In genomic region chr11:120598283-120598989, GRCm38 (mm10) we compare ENCODE assay signal across 8 mouse cellular contexts. TPM values are rescaled to one million over a fixed set of nuclear protein-coding genes. Genes with fewer than 3 reads are reported as not detected.
DNase-seq lines count a peak whose midpoint lies in the region; ATAC-seq lines count a peak whose summit lies in the region.

Alyref (minus strand) TSS chr11:120598365.
Anapc11 (plus strand) TSS chr11:120598421.

- peak within 1 kb of the TSS; percentile 79 for H3K9ac ChIP-seq in hindbrain, embryonic 15.5 days

- peak; percentile 98 for ATAC-seq in hindbrain, embryonic 15.5 days (ENCODE audit: low FRiP score, low read depth)

- H3K9me3 ChIP-seq in hindbrain, embryonic 15.5 days = no peaks in the 10 kb centered on the region

- H3K27me3 ChIP-seq in hindbrain, embryonic 15.5 days = no peaks in the 10 kb centered on the region

- peak; percentile 95 for DNase-seq in T-cell, adult 2 months (ENCODE audit: low spot score)
- DNase-seq in cerebellum, postnatal 36 days = peak; percentile 89 to 93
- peak; percentile 88 to 94 for DNase-seq in frontal cortex, postnatal 36 days (ENCODE audit: low spot score in 2 of 2)
- DNase-seq in left cerebral cortex, adult 11 months (ENCODE audit: low spot score) = peak; percentile 87
- peak; percentile 95 to 98 for DNase-seq in lung, postnatal 4 days
- DNase-seq in retina, postnatal 7 days (ENCODE audit: low read depth, low spot score) = peak; percentile 94
- DNase-seq in urinary bladder, adult 2 months (ENCODE audit: low spot score) = peak; percentile 89

- peak within 1 kb of the TSS; percentile 97 for H3K4me2 ChIP-seq in hindbrain, embryonic 15.5 days

- peaks cover 51% of the 10 kb centered on the region for H3K36me3 ChIP-seq in hindbrain, embryonic 15.5 days

- peak within 1 kb of the TSS; percentile 82 for H3K27ac ChIP-seq in hindbrain, embryonic 15.5 days (replicated peaks)

- peak within 1 kb of the TSS; percentile 86 for H3K4me3 ChIP-seq in hindbrain, embryonic 15.5 days

- peaks cover 23% of the 10 kb centered on the region for H3K4me1 ChIP-seq in hindbrain, embryonic 15.5 days (replicated peaks)

- WGBS in hindbrain, embryonic 15.5 days = under 1% methylated on average over 78 of the region's 88 CpGs

RNA-seq across cellular contexts. Expression of gene Alyref, which starts in this region (rescaled TPM):
- 247 and 251 TPM in 2 replicates for polyA plus RNA-seq in hindbrain, embryonic 15.5 days (2015; fragmentation: Nextera tagmentation; extraction: Ambion mirVana)
- 56.2 and 57.6 TPM in 2 replicates for polyA plus RNA-seq in urinary bladder, adult 2 months (2012; rRNA removed)

RNA-seq across cellular contexts. Expression of gene Anapc11, which starts in this region (rescaled TPM):
- polyA plus RNA-seq in hindbrain, embryonic 15.5 days (2015; fragmentation: Nextera tagmentation; extraction: Ambion mirVana) = 200 and 215 TPM in 2 replicates
- 112 and 116 TPM in 2 replicates for polyA plus RNA-seq in urinary bladder, adult 2 months (2012; rRNA removed)

Comparison
In these comparisons a context has a peak if more than half of its experiments do, and no peak if none do; other contexts are left out.
1. Peak in every context shown above with its lines: DNase-seq, ATAC-seq, H3K4me3 ChIP-seq and H3K27ac ChIP-seq.